ENCODE assay signal across 22 mouse cellular contexts in the genomic region with DNA sequence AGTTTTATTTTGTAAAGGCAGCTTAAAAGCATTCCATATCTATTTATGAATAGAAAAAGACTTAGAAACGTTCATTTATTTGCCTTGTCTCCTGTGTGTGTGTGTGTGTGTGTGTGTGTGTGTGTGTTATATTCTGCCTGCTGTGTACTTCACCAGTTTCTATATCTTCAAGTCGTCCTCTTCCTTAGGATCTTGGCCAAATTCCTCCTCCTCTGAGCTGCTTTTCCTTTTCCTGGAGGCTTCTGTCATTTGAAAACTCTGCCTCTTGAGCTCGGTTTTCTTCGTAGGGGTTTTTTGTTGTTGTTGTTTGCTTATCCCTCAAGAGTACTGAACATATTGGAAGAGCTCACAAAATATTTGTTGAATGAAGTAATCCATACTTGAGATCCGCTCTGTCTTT.
"Had no signal": no experiment of that assay in that cellular context is flagged by ENCODE, and none has a peak within 500 bp of the region (broad histone marks: within the 10 kb centered on the region; RNA-seq: fewer than 3 reads in every experiment).

No protein-coding gene starts in this region.

- H3K27me3 ChIP-seq: hindbrain, embryonic 13.5 days; hindbrain, embryonic 15.5 days; kidney, embryonic 15.5 days; limb, embryonic 13.5 days; limb, embryonic 15.5 days; liver, embryonic 12.5 days had no signal

- H3K9me3 ChIP-seq: hindbrain, embryonic 13.5 days; hindbrain, embryonic 15.5 days; kidney, embryonic 15.5 days; limb, embryonic 13.5 days; limb, embryonic 15.5 days; liver, embryonic 12.5 days had no signal

- ATAC-seq: hindbrain, postnatal 0 days; intestine, embryonic 16.5 days; liver, embryonic 12.5 days had no signal

- DNase-seq: gastrocnemius, postnatal 10 days; gastrocnemius, postnatal 36 days; heart, postnatal 10 days; kidney, adult 11 months; kidney, adult 2 months; kidney, adult 9 months; kidney, postnatal 14 days; kidney, postnatal 36 days; layer of hippocampus, adult 9-11 months; layer of hippocampus, postnatal 36 days; left cerebral cortex, postnatal 4 days had no signal

- H3K4me2 ChIP-seq: heart, embryonic 11.5 days; hindbrain, embryonic 13.5 days; hindbrain, embryonic 15.5 days; kidney, embryonic 15.5 days; limb, embryonic 13.5 days; limb, embryonic 15.5 days; liver, embryonic 12.5 days had no signal

- H3K36me3 ChIP-seq: hindbrain, embryonic 13.5 days; hindbrain, embryonic 15.5 days; limb, embryonic 13.5 days; limb, embryonic 15.5 days had no signal

- H3K4me1 ChIP-seq: hindbrain, embryonic 15.5 days; limb, embryonic 15.5 days had no signal

- H3K9ac ChIP-seq: hindbrain, embryonic 13.5 days; hindbrain, embryonic 15.5 days; kidney, embryonic 15.5 days; limb, embryonic 13.5 days; limb, embryonic 15.5 days; liver, embryonic 12.5 days; liver, embryonic 14.5 days had no signal

- H3K4me3 ChIP-seq: hindbrain, embryonic 13.5 days; hindbrain, embryonic 15.5 days; kidney, embryonic 15.5 days; limb, embryonic 13.5 days; limb, embryonic 15.5 days; liver, embryonic 12.5 days had no signal

- H3K27ac ChIP-seq: hindbrain, embryonic 13.5 days; hindbrain, embryonic 15.5 days; hindbrain, postnatal 0 days; kidney, embryonic 15.5 days; kidney, postnatal 0 days; limb, embryonic 13.5 days; limb, embryonic 15.5 days; liver, embryonic 12.5 days; liver, embryonic 14.5 days had no signal
